Mouse (Mus musculus) kidney, postnatal 4 days (tissue): ENCODE measurements around the gene Rpl27.
A peak's percentile ranks its signal among the peaks of the same experiment; 100 is the strongest.
"Not testable (repeated sequence)": the region's sequence is repeated elsewhere in the genome, so short reads cannot be mapped to it uniquely, and the experiment has no call there.

Source experiments
- DNase-seq, 2 experiments: peaks; one replicate each; pipeline ENCODE4 v3.0.0; 2021; ENCODE audit warnings: mixed read lengths in 2 of 2

The Rpl27 gene

DNA sequence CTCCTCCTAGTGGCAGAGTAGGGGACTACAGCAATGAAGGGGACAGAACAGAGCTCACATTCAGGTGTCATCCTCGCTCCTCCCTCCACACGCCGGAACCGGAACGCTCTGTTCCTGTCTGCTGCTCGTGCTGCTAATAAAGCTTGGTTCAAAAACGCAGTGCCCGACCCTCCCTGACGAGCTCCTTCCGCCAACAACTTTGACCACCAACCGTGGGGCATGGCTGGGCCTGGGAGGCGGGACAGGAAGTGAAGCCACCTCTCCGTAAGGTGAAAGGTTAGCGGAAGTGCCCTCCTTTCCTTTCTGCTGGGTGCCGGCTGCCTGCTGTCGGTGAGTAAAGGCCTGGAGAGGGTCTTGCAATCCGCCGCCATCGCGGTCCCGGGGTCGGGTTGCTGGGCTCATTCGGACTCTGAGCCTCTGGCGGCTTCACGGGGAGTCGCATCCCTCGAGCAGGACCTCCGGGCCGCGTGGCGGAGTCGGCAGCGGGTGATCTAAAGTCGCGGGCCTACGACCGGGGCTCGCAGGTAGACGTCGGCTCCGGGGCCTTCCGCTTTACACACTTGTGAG is at the start of gene Rpl27:
TSS of gene Rpl27 (plus strand) at position 172 of the 567 bp plus-strand sequence.
- DNase-seq, result peak; percentile 95 to 97

DNA sequence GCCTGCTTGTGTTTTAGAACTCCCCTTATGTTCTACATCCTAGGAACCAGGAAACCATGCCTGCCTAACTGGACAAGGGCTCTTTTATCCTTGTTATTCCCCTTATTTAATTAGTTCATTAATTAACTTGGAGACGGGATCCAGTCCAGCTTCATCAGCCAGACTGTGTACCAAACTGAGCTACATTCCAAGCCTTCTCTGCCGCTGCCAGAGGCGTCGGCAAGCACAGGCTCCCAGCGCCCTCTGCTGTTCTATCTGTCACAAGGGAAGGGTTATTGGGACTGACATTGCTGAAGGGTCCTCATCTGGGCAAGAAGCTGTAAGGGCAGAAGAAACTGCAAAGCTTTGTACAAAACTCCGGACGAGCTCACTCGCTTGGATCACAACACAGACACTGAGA is 47.0 kb upstream of the Rpl27 start:
- DNase-seq, result peak; percentile 88 to 91

DNA sequence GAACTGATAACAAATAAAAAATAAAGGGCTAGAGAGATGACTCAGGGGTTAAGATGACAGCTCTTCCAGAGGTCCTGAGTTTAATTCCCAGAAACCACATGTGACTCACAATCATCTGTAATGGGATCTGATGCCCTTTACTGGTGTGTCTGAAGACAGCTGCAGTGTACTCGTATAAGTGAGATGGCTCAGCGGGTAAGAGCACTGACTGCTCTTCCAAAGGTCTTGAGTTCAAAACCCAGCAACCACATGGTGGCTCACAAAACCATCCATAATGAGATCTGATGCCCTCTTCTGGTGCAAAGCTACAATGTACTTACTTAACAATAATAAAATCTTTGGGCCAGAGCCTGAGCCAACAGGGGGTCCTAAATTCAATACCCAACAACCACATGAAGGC is 26.8 kb upstream of the Rpl27 start:
- DNase-seq, result no peak

DNA sequence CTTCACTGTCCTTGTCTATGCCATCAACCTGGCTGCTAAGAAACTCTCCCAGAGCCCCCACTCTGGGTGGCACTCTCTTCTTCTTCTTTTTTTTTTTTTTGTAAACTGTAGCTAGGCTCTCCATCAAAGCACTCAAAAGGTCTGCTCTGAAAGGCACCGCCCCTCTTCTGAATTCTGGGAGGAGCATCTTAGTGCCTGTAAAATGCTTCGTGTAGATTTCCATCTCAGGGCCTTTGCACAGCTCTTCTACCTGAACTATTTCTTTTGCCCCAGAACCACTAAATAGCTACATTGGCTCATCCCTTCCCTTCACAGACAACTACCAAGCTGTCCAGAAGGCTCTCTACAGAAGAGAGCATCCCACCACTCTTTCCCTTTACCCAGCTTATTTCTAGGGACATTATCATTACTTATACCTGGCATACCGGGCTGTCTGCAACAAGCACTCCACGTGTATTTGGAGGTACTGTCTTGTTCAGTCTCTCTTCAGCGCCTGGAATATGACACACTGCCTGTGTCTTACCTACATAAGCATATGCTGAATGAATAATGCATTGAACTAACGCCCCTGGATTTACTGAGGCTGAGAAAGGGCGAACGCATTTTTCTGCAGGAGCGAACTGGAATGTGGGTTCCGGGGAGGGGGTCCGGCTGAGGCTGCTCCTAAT is 25.5 kb upstream of the Rpl27 start:
- no peak for DNase-seq

DNA sequence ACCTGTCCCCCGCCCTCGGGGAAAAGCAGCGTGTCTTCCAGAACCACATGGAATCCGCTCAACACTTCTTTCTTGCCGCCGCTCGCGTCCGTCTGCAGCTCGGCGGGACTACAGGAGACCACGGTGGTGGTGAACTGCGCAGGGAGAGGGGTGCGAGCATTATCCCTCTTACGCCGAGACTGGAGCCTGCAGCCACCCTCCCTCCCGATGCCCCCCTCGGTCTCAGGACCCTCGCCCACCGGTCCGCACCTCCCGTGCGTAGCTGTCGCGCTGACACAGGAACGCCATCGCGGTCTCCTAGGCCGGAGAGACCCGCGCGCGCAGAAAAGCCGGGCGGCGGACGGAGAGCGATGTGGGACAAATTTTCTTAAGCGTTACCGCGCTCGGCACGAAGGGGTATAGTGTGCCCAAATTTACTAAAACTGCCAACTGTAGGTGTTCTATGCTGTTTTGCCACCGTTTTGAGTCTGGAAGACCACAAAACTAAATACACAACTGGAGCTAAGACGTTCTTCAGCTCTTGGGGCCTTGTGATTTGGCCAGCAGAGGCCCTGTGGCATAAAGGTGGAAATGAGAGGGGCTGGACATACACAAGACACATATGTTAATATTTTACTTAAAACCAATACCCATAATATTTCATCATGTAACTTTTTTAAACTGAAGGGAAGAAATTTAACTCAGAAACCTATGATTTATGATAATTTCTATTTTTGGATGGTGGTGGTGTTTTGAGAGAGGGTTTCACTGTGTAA is 24.8 kb upstream of the Rpl27 start, which contains the start of gene Aarsd1:
TSS of gene Aarsd1 (minus strand) at position 515 of the 755 bp plus-strand sequence.
- peak; percentile 93 to 94 for DNase-seq

DNA sequence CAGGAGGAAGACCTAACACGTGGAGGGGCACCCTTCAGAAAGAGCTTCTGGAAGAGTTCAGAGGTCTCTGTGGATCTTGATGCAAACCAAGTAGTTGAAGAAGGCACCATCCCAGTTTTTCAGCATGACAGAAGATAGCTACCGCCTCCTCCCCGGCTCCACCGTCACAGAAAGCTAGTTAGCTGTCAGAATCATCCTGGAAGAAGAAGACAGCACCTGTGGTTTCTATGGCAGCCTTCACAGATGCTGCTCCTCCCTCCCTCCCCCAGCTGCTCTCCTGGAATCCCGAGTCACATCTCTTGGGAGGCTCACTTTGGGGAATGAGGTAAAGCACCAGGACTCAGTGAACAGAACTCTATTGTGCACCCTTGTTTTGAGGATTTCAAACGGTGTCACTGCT is 23.1 kb upstream of the Rpl27 start:
- no peak for DNase-seq

DNA sequence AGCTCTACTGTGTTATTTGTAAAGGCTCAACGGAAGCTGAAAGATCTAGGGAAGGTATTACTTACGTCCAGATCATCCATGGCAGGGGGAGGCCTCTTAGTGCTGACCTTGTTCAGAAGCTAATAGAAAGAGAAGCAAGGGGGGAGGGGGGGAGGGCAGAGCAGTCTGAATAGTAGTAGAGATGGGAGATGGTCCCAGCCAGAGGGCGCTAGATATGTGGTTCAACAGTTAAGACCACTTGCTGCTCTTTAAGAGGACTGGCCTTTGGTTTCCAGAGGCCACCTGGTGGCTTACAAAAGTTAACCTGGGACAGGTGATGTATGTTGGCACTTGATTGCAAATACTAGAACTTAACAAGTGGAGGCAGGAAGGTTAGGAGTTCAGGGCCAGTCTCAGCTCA is 22.5 kb upstream of the Rpl27 start:
- DNase-seq, result peak; percentile 37 to 60

DNA sequence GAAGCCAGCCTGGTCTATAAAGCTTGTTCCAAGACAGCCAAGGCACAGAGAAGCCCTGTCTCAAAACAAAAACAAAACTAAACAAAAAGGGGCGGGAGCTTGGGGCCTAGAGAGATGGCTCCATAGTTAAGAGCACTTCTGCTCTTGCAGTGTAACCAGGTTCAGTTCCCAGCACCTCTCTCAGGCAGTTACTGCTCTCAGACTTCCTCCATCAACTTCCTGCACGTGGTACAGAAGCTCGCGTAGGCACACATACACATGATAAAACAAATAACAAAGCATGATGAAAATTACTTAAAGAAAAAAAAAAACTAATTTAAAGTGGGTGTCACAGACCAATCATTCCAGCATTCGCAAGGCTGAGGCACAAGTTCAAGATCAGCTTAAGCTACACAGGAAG is 21.9 kb upstream of the Rpl27 start:
- no peak for DNase-seq

DNA sequence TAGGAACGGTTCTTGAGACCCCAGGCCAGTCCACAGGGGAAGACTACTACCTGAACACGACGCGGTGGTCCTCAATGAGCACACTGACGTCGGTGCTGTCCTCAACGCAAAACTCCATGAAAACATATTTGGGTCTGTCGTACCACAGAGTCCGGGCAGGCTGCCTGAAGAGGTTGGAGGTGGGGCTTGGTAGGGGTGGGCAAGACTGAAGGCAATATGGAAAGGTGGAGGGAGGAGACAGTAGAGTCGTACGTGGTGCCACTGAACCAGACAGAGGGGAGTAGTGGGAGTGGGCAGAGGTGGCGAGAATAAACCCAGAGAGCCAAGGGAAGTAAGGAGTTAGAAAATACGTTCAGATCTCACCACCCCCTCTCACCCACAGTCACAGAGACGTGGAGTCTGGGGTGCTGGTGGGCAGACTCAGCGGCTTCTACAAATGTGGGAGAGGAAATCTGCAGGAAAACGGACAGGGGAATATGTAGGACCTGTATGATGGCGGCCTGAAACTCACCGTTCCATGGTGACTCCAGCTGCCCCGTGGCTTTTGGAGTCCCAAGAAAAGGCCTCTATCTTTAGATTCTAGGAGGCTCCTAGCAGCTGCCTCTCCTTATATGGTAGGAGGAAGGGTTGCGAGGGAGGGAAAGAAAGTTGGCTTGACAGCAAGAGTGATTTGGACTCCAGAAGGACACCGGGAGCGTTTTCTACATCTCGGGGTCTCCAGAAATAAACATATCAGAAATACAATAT is 17.8 kb upstream of the Rpl27 start, which contains the start of gene Gm27029:
TSS of gene Gm27029 (minus strand) at position 692 of the 747 bp plus-strand sequence.
- DNase-seq, result peak; percentile 34 to 60

DNA sequence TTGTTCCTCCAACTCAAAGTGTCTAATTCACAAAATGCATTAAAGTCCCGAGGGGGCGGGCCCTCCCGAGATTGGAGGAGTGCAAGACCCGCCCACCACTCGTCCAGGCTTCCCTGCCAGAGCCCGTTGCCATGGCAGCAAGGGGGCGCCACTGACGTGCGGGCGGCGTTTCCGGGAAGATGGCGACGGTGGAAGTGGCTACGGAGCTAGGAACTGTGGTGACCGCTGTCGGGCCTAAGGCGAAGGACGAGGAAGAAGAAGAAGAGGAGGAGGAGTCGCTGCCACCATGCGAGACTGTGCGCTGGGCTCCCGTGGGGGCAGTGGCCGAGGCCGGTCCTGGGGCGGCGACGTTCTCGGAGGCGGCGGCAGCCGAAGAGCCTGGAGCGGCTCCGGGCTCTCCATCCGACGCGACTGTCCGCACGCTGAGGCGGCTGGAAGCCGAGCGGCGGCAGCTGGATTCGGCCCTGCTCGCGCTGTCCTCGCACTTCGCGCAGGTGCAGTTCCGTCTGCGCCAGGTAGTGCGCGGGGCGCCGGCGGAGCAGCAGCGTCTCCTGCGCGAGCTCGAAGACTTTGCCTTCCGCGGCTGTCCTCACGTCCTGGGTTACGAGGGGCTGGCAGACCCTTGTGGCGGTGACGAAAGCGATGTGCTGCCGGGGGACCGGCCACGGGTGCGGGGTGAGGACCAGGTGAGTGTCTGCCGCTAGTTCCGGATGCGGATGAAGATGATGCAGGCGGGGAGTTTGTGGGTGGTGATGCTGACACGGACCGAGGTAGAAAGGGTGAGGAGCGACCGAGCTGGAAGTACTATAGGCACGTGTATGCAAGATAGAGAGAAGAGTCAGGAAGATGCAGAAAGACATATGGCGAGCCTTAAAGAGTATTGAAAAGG is 16.9 kb upstream of the Rpl27 start, which contains the start of the genes Rundc1 and Ptges3l:
TSS of gene Rundc1 (plus strand) at position 161 of the 889 bp plus-strand sequence.
TSS of gene Ptges3l (minus strand) at position 409 of the 889 bp plus-strand sequence.
- peak; percentile 100 for DNase-seq

DNA sequence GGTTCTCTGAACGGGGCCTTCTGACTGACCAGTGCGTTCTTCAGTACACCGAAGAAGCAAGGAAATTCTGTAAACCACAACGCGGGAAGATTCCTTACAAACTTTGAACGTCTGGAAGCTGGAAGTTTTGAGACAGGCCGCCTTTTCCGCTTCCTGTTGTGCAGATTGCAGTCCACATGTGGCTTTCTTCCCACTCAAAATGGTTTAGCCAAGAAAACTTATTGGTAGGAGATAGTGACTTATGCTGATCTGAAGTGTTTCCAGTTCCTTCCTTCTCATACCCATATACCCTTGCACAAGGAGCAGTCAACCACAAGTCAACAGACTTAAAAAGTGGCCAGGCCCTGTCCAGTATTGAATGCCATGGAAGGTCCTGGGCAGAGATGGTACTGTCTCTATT is 15.9 kb upstream of the Rpl27 start:
- no peak for DNase-seq

DNA sequence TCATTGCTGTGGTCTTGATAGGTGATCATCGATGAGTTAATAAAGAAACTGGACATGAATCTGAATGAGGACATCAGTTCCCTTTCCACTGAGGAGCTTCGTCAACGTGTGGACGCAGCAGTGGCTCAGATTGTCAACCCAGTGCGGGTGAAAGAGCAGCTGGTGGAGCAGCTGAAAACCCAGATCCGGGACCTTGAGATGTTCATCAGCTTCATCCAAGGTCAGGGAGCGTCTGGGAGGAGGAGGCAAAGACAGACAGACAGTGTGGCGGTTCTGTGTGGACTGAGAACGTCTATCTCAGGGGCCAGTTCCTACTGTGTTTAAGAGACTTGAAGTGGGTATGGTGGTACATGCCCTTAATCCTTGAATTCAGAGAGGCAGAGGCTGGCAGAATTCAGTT is 10.8 kb upstream of the Rpl27 start:
- DNase-seq, result no peak

DNA sequence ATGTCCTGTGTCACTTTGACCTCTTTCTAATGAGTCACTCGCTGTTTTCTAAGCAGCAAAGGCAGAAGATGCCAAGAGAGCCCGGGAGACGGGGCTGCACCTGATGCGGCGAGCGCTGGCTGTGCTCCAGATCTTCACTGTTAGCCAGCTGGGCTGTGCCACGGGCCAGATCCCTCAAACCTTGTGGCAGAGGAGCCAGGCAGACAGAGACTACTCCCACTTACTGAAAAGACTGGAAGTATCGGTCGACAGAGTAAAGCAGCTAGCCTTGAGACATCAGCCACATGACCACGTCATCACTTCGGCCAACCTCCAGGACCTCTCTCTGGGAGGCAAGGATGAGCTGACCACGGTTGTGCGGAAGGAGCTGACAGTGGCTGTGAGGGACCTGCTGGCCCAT is 8.7 kb upstream of the Rpl27 start:
- DNase-seq, result no peak

DNA sequence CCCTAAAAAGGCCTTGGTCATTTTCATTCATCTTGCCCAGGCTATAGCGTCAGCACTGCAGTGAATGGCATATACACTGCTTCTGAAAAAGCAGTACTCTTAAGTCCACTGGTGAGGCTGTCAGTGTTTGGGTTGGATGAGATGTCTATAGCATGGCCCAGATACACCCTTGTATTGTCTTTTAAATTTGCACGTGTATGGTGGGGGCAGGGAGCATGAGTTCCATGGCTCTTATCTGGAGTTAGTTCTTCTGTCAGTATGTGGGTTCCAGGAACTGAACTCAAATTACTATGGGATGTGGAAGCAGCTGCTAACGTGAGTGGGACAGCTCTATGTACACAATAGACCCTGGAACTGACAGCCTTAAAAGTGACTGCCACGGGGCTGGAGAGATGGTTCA is 6.3 kb upstream of the Rpl27 start:
- DNase-seq, result no peak

DNA sequence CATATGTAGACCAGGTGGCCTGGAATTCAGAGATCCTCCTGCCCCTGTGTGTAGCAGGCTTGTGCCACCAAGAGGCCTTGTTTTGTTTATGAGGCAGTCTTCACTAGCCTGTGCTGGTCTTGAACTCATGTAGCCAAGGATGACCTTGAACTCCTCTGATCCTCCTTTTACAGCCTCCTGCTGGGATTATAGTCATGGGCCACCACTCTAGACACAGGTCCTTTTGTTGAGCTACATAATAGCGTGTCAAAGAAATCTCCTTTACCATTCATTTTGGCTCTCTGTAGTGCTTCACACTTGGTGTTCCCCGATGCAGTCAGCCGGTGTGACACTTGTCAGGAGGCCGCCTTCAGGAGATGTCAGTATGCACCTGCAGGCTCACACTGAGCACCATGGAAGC is 5.2 kb upstream of the Rpl27 start:
- no peak for DNase-seq

DNA sequence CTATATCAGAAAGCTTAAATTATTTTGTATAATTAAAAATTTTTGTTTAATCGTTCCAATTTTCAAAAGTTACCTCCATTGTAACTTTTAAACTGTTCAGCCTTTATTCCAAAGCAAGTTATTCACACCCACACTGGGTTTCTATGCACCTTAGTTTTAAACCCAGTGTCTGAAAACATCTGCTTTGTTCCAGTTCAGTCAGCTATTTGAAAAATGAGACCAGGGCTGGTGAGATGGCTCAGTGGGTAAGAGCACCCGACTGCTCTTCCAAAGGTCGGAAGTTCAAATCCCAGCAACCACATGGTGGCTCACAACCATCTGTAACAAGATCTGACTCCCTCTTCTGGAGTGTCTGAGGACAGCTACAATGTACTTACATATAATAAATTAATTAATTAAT is 4.1 kb upstream of the Rpl27 start:
- DNase-seq, result not testable (repeated sequence)

DNA sequence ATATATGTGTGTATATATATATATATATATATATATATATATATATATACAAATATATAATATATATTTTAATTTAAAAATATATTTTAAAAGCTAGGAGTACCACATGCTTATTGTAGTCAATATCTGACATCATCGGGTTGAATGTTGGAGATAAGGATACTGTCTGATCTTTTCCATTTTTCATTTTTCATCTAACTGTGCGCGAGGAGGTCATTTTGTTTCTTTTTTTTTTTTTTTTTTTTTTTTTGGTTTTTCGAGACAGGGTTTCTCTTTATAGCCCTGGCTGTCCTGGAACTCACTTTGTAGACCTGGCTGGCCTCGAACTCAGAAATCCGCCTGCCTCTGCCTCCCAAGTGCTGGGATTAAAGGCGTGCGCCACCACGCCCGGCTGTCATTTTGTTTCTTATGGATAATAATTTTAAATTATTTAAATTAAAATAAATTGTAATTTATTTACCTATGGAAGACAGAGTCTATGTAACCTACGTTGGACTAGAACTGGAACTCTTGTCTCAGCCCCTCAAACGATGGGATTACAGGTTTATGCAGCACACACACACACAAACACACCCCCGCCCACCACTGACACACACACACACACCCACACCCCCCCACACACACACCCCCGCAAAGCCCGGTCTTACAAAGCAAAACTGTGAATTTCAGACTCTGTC is 510 bp upstream of the Rpl27 start:
- not testable (repeated sequence) for DNase-seq

DNA sequence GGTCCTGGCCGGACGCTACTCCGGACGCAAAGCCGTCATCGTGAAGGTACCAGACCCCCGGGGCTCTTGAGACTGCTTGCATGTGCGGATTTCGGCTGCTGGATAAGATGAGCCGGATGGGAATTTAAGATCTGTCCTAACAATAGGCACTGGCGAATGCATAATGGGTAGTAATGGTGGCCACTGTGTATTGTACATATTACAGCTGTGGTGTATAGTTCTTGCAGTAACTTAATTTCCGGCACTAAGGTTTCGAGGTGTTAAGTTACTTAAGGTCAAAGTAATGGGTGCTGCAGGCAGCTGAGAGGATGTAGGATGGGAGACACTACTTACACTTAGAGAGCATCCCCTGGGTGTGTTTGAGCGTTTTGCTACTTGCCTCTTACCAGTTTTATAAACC is 662 bp downstream of the Rpl27 start:
- DNase-seq, result no peak

DNA sequence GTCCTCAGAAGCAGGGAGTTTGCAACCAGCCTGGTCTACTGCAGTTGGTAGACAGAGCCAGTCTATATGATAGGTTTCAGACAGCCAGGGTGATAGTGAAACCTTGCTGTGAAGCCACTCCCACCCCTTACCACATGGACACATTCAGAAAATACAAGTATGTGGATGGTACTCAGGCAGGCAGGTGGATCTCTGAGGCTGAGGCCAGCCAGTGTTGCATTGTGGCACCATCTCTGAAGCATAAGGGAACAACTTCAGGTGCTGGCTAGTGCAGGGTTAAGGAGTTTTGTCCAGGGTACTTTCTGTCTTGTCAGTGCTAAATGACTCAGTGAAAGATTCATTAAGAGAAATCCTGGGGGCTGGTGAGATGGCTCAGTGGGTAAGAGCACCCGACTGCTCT is 4.2 kb downstream of the Rpl27 start:
- no peak for DNase-seq

DNA sequence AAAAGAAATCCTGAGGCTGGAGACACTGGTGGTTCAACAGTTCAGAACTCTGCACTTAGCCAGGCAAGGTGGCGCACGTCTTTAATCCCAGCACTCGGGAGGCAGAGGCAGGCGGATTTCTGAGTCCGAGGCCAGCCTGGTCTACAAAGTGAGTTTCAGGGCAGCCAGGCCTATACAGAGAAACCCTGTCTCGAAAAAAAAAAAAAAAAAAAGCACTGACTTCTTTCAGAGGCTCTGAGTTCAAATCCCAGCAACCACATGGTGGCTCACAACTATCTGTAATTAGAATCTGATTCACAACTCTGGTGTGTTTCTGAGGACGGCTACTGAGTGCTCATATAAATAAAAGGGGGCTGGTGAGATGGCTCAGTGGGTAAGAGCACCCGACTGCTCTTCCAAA is 4.8 kb downstream of the Rpl27 start:
- not testable (repeated sequence) for DNase-seq

DNA sequence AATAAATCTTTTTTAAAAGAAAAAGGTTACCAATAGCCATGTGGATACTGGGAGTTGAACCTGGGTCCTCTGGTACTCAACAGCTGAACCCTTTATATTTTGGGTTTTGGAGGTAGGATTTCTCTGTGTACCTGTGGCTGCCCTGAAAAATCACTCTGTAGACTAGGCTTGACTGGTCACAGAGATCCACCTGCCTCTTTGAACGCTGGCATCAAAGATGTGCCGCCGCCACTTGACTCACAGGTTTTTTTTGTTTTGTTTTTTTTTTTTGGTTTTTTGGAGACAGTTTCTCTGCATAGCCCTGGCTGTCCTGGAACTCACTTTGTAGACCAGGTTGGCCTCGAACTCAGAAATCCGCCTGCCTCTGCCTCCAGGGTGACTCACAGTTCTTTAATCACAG is 5.7 kb downstream of the Rpl27 start:
- DNase-seq, result no peak
